Mouse (Mus musculus) heart, postnatal 0 days (tissue): ENCODE data around the gene Add2.

ENCODE experiments used
- CTCF ChIP-seq: IDR thresholded peaks from 2 replicates; pipeline ENCODE4 v1.5.1; 2016; ENCODE audit warnings: antibody characterized with exemption, control low read depth, low read depth
- EP300 ChIP-seq: IDR thresholded peaks from 2 replicates; pipeline ENCODE4 v1.6.1; 2016; ENCODE audit warnings: antibody characterized with exemption, low read depth

DNA sequence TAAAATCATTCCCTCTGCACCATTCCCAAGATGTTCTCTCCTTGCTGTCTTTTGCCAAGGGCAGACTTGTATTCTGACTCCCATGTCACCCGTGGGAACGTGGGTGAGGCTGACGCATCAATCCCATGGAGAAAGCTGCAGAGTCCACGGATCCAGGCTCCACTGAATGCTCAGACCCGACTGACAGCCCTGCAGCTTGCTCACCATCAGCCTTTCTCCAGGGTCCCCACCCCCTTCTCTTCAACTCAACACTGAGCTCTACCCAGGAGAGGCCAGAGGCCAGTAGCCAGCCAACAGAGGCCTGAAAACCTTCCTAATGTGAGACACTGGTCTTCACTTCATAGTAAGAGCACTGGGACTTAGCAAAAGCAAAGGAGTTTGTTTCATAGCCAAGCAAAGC is 125.5 kb downstream of the Add2 start:
- TF ChIP-seq EP300: no peak
- no peak for TF ChIP-seq CTCF
